Mouse (Mus musculus) stomach, postnatal 0 days (tissue): ENCODE results near the gene Hoxb6.

Source experiments
- CTCF ChIP-seq: IDR thresholded peaks from 2 replicates; pipeline ENCODE4 v1.5.1; 2016; ENCODE audit warnings: antibody characterized with exemption, low read depth, mild to moderate bottlenecking, moderate library complexity
- EP300 ChIP-seq: optimal IDR thresholded peaks from 2 replicates; pipeline ENCODE3; 2016; ENCODE audit warnings: antibody characterized with exemption

GRCm38 (mm10) chr11:96327122-96327521, 34.8 kb downstream of the Hoxb6 start:
- TF ChIP-seq CTCF (no peak), EP300 (no peak)
